Mouse (Mus musculus) frontal cortex, postnatal 14 days (tissue): ENCODE results near the gene Vmn2r14.
"Not testable (repeated sequence)": the region's sequence is repeated elsewhere in the genome, so short reads cannot be mapped to it uniquely, and the experiment has no call there.

ENCODE experiments used
- DNase-seq, 2 experiments: peaks; one replicate each; pipeline ENCODE4 v3.0.0; 2022; ENCODE audit warnings: low spot score in 2 of 2

Vmn2r14 gene

GRCm38 (mm10) chr5:109224608-109225007, at the start of gene Vmn2r14:
Gene Vmn2r14 (minus strand): TSS chr5:109224708.
- DNase-seq = no peak

- DNase-seq = not testable (repeated sequence)
Measured at GRCm38 (mm10) chr5:109192099-109192498, 32.4 kb downstream of the Vmn2r14 start, which contains the start of gene Vmn2r13. Gene Vmn2r13 (minus strand): TSS chr5:109192199.

DNA sequence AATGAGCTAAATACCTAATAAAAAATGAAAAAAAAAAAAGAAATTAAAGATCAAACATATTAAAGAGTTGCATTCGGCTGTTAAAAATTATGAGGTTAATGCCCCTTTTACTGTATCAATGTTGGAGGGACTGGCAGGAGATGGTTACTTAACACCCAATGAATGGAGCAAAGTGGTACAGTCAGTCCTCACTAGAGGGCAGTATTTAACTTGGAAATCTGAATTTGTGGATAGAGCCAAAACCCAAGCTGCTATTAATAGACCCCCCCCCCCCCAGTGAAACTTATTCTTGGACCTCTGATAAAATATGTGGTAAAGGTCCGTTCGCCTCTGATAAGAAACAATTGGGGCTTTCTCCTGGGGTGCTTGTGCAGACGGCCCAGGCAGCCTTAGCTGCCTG, 57.7 kb downstream of the Vmn2r14 start:
- DNase-seq = not testable (repeated sequence)
